16 mouse cellular contexts compared by ENCODE assay signal in genomic region chr2:34260653-34261076, GRCm38 (mm10).
DNase-seq lines count a peak whose midpoint lies in the region; ATAC-seq lines count a peak whose summit lies in the region.
"Had no signal": no experiment of that assay in that cellular context is flagged by ENCODE, and none has a peak within 500 bp of the region (broad histone marks: within the 10 kb centered on the region; RNA-seq: fewer than 3 reads in every experiment).

No protein-coding gene starts in this region.

- WGBS in hindbrain, embryonic 10.5 days, result 31% methylated on average over 4 of the region's 4 CpGs
- 14% methylated on average over 4 of the region's 4 CpGs for WGBS in midbrain, embryonic 15.5 days

- peak overlapping the region; percentile 53; the same call in 1 of the 2 replicates for H3K27ac ChIP-seq in hindbrain, embryonic 10.5 days
- peak overlapping the region; percentile 57 for H3K27ac ChIP-seq in midbrain, embryonic 15.5 days
- H3K27ac ChIP-seq: embryonic facial prominence, embryonic 15.5 days; gastrocnemius, adult 2 months; heart, adult 2 months; limb, embryonic 12.5 days; macrophage had no signal

- no peak overlapping the region for H3K4me2 ChIP-seq in midbrain, embryonic 15.5 days
- H3K4me2 ChIP-seq: embryonic facial prominence, embryonic 15.5 days; limb, embryonic 12.5 days had no signal

- peak; percentile 32 to 51 for DNase-seq in cerebellum, postnatal 10 days
- no peak for DNase-seq in cerebellum, adult 11-12 months
- DNase-seq in R1 (ENCODE audit: low read depth, low spot score), result peak; percentile 16
- DNase-seq in hindbrain, embryonic 10.5 days (ENCODE audit: low spot score), result peak; percentile 43
- no peak for DNase-seq in layer of hippocampus, postnatal 36 days
- no peak for DNase-seq in thymus, postnatal 4 days
- DNase-seq: cerebellum, adult 18-20 months; gastrocnemius, adult 2 months; heart, adult 2 months; heart, postnatal 36 days; thymus, adult 2 months had no signal

- no peak overlapping the region for H3K9ac ChIP-seq in midbrain, embryonic 15.5 days
- H3K9ac ChIP-seq: embryonic facial prominence, embryonic 15.5 days; limb, embryonic 12.5 days had no signal

- H3K27me3 ChIP-seq in hindbrain, embryonic 10.5 days (ENCODE audit: insufficient read depth, poor library complexity, severe bottlenecking), result no peaks in the 10 kb centered on the region
- H3K27me3 ChIP-seq in midbrain, embryonic 15.5 days (replicated peaks), result no peaks in the 10 kb centered on the region
- H3K27me3 ChIP-seq: embryonic facial prominence, embryonic 15.5 days had no signal

- no peak overlapping the region for H3K4me3 ChIP-seq in hindbrain, embryonic 10.5 days
- H3K4me3 ChIP-seq in midbrain, embryonic 15.5 days, result no peak overlapping the region
- H3K4me3 ChIP-seq: embryonic facial prominence, embryonic 15.5 days; gastrocnemius, adult 2 months; heart, adult 2 months; limb, embryonic 12.5 days had no signal

- peaks cover 4% of the 10 kb centered on the region; the same call in 1 of the 2 replicates for H3K36me3 ChIP-seq in hindbrain, embryonic 10.5 days
- H3K36me3 ChIP-seq in midbrain, embryonic 15.5 days (replicated peaks), result no peaks in the 10 kb centered on the region
- H3K36me3 ChIP-seq: embryonic facial prominence, embryonic 15.5 days; limb, embryonic 12.5 days had no signal

- H3K4me1 ChIP-seq in hindbrain, embryonic 10.5 days (replicated peaks), result peaks cover 42% of the 10 kb centered on the region
- H3K4me1 ChIP-seq in midbrain, embryonic 15.5 days, result peaks cover 23% of the 10 kb centered on the region
- H3K4me1 ChIP-seq: embryonic facial prominence, embryonic 15.5 days; limb, embryonic 12.5 days had no signal

- no peaks in the 10 kb centered on the region for H3K9me3 ChIP-seq in hindbrain, embryonic 10.5 days
- H3K9me3 ChIP-seq in midbrain, embryonic 15.5 days, result no peaks in the 10 kb centered on the region
- H3K9me3 ChIP-seq: embryonic facial prominence, embryonic 15.5 days; limb, embryonic 12.5 days had no signal

- ATAC-seq in midbrain, embryonic 15.5 days (replicated peaks), result no peak; the same call in 1 of the 2 replicates
- no peak for ATAC-seq in cerebellum, adult (ENCODE audit: insufficient number of reproducible peaks, low FRiP score, low TSS enrichment)

Comparison
In these comparisons a context has a peak if more than half of its experiments do, and no peak if none do; other contexts are left out.
1. DNase-seq: peak in cerebellum, postnatal 10 days (2 of 2), R1 (single experiment) and hindbrain, embryonic 10.5 days (single experiment); none in cerebellum, adult 11-12 months (single experiment), layer of hippocampus, postnatal 36 days (0 of 2) and thymus, postnatal 4 days (single experiment).